Mouse (Mus musculus): Measurements from ENCODE around the gene Cfap73.

Gene Cfap73

DNA sequence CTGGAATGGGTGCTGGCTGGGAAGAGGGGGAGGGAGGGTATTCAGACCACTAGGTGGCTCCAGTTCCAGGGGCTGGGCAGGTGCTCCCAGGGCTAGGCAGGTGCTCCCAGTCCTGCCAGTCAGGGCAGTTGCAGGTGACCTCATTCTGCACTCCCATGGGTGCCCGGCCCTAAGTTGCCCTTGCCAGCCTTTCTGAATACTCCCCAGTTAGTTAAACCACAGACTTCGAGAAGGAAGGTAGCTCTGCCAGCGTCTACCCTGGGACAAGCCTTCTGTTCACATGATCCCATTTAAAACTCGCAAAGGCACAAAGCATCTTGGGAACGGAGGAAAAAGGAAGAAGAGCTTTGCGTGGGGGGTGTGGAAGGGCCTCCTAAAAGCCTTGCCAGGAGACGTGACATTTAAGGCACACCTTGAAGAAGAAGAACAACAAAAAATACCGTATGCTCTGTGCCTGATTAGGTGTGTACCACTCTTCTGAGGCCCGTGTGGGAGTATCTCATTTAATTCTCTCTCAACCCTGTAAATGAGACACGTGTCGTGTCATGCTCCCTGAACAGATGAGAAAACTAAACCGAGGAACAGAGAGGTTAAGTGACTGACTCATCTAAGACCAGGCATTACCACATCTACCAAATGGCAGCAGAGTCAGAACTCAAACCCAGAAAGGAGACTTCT is 13.9 kb upstream of the Cfap73 start:
- no peak for DNase-seq (ENCODE audit: low spot score)

DNA sequence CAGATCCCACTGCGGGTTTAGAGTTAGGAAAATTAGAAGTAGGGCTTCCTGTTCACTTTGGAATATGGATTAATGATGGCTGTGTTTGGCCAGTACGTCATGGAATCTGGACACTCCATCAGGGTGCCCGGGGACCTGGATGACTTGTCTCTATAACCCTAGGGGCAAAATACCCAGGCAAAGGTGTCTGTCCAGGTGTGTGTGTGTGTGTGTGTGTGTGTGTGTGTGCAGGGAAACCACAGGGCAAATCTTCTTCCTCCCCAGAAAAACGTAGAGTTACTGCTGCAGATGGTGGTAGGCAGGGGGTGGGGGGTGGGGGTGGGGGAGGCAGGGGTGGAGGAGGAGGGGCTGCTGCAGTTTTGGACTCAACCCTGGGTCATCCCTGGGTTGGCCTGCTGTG is 13.3 kb upstream of the Cfap73 start:
- DNase-seq (ENCODE audit: low spot score) = no peak

DNA sequence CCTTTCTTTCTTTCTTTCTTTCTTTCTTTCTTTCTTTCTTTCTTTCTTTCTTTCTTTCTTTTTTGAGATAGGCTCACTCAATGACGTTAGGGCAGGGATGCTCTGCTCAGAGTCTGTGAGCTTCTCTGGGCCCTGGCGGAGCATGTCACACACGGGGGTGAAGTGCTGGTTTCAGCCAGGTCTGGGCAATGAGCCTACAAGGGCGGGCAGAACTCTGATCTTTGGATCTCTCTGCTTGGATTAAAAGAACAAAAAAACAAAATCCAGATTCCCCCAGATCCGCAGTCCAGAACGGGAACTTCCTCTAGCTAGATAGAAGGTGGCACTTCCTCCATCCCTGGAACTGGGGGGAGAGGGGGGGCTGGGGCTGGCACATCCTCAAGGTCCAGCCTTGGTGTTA is 11.8 kb upstream of the Cfap73 start:
- DNase-seq (ENCODE audit: low spot score) = no peak

DNA sequence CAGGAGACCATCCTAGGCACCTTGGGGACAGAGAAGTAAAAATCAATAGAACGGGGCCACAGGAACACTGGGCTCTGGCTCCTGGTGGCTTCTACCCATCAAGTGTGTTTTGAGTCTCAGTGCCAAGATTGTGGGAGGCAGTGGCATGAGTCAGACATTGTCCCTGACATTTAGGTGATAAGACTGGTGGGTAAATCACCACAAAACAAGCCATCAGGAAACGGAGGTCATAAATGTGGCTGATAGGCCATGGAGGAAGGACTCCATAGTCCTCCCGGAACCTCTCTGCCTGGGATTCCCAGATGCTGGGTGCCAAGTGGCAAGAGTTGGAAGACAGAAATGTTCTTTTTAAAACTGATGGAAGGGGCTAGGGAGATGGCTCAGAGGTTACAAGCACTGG is 10.2 kb upstream of the Cfap73 start:
- DNase-seq (ENCODE audit: low spot score) = no peak

DNA sequence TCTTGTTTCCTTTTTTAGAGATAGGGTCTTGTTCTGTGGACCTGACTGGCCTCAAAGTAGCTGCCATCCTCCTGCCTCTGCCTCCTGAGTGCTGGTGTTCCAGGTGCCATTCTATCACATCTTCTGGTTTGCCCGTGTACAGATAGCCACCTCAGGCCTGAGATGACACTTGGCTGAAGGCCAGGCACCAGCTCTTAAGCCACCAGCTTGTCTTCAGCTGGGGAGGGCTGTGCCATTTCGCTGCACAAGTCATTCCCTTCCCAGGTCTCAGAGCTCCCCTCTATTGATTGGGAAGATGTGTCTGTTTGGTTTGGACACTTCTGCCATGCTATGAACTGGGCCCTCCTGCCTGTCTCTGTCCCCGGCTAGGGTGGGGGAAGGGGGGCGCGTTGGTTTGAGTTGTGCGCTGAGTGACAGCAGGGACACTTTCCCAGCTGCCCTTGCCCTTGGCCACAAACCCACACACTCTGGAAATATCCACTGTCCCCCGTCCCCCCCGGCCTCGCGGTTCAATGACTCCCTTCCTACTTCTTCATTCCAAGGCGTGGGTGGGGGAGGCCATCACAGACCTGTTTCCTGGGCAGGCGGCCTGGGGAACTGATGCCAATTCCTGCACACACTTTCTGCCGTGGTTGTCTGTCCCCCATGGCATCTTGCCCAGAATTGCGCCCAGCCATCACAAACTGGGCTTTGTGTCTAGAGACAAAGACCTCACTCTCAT is 9.5 kb upstream of the Cfap73 start:
- DNase-seq (ENCODE audit: low spot score) = no peak

DNA sequence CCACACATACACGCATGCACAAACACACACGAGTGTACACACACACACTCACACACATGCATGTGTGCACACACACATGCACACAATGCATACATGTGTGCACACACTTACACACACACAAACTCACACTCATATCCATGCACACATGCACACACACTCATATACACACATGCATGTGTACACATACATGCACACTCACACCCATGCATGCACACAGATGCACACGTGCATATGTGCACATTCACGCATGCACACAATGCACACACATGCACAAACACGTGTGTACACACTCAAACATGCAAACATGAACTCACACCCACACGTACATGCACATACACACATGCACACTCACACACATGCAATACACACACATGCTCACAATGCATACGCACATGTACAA is 6.1 kb upstream of the Cfap73 start:
- no peak for DNase-seq (ENCODE audit: low spot score)

DNA sequence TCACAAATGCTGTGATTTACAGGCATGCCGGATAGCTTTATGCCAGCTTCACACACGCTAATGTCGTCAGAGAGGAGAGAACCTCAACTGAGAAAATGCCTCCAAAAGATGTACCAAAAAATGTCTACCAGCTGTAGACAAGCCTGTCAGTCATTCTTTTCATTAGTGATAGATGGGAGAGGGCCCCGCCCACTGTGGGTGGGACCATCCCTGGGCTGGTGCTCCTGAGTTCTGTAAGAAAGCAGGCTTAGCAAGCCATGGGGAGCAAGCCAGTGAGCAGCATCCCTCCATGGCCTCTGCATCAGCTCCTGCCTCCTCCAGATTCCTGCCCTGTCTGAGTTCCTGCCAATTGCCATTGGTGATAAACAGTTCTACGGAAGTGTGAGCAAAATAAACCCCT is 1.6 kb upstream of the Cfap73 start:
- no peak for DNase-seq (ENCODE audit: low spot score)

DNA sequence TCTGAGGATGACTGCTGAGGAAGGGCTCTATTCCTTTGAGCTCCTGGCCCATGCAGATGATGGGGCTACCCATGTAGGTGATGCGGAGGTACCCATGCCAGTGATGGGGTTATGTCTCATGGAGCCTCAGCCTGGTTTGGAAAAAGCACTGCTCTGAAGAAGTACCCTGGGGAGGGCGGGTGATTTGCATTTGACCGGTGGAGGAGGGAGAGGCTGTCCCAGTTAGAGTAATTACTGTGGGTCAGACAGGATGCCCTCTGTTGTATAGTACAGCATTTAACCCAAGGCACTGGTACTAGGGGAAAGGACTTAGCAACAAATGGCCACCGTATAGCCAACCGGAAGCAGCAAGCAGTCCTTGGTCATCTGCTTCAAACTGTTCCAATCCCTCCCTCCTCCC is 825 bp upstream of the Cfap73 start:
- no peak for DNase-seq (ENCODE audit: low spot score)

DNA sequence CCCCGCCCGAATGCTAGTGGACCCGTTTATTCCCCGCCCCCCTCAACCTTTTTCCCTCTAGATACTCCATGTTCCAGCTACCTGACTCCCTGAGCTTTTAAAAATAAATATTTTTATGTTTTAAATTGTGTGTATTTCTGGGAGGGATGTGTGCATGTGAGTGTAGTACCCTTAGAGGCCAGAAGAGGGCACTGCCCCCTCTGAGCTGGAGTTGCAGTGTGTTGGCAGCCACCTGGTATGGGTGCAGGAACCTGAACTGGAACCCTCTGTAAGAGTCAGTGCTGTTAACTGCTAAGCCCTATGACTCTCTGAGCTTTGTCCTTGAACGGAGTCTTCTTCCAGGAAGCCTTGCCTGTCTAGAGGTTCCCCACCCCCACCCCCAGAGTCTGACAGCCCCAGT is 2.1 kb downstream of the Cfap73 start:
- DNase-seq (ENCODE audit: low spot score) = no peak

DNA sequence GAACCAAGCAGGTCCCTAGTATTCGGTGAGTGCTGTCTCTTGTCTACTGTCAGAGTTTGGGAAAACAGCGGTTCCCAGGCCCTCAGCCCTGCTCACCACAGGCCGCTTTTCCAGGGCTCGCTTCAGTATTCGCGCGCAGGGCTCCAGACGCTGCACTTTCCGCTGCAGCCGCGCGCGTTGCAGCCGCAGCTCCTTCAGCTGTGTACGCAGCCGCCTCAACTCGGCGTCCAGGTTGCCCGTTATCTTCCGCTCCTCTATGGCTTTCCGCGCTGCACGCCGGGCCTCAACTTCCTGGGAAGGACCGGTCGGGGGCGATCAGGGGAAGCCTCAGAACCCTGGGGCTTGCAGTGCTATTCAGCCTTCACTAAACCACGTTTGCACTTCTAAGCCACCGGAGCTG is 2.9 kb downstream of the Cfap73 start:
- no peak for DNase-seq (ENCODE audit: low spot score)

DNA sequence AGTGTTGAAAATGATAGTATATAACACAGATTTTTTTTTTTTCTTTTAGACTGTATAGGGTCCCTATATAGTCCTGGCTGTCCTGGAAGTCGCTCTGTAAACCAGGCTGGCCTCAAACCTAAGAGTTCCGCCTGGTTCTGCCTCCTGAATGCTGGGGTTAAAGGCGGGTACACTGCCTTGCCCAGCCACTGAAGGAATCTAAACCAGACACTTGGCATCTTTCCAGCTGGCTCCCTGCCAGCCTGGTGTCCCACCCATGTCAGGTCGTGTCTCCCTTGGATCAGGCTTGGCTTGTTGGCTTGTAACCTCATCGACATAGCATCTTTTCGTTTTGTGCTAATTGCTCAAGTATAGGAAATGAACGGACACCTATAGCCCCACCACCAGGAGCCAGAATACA is 5.4 kb downstream of the Cfap73 start:
- DNase-seq (ENCODE audit: low spot score) = no peak

DNA sequence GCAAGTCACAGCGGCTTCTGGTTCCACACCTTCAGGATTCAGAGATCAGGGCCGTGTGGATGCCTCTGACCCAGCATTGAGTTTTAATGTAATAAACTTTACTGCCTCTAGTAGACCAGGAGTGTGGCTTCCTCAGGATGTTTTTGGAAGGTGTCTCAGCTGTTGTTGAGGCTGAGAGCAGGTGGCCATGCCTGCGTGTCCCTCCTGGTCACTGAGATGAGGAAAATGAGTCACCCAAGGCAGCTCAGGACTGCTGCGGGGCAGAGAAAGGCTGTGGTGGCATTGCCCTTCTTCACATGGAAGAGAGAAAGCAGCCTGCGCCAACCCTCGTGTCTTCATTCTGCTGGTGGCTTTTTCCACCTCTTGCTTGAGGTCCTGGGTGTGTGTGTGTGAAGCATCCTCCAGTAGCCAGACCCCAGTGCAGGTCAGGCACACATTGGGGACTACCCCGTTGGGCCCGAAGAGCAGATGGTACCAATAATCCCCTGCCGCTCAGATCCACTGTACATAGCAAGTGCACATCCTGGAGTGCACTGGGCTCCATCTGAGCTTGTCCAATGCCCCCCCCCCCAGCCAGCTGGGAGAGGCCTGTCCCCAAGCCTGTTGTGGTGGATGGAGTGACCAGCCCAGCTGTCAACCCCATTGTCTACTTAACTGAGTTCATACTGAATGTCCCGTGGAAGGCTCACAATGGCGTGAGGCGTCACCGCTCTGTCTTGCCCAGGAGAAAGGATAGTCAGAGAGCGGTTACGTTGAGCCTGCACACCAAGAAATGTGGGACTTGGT is 6.3 kb downstream of the Cfap73 start:
- no peak for DNase-seq (ENCODE audit: low spot score)

DNA sequence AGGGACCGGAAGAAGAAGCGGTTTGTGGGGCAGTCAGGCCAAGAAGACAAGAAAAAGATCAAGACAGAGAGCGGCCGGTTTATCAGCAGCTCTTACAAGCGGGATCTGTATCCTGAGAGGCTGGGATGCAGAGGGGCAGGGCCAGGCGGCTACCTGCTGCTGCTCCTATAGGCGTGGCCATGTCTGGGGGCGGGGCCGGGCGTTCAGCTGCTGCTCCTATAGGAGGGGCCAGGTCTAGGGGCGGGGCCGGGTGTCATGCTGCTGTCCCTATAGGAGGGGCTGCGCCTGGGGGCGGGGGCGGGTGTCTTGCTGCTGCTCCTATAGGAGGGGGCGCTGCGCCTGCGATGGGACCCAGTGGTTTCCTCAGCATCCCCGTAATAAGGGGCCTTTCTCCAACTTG is 7.6 kb downstream of the Cfap73 start:
- no peak for DNase-seq (ENCODE audit: low spot score)

DNA sequence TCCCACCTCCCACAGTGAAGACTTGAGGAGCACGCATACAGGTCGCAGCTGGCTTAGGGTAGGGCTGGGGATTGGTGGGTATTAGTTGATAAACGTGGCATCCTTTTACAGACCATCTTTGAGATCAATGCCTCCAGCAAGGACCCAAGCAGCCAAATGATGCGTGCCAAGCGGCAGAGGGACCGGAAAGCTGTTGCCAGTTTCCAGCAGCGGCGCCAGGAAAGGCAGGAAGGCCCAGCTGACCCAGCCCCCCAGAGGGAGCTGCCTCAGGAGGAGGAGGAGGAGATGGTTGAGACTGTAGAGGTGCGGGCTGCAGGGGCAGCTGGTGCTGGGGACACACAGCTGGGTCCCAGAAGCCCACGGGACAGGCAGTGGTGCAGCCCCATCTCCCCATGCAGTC is 9.6 kb downstream of the Cfap73 start:
- no peak for DNase-seq (ENCODE audit: low spot score)

DNA sequence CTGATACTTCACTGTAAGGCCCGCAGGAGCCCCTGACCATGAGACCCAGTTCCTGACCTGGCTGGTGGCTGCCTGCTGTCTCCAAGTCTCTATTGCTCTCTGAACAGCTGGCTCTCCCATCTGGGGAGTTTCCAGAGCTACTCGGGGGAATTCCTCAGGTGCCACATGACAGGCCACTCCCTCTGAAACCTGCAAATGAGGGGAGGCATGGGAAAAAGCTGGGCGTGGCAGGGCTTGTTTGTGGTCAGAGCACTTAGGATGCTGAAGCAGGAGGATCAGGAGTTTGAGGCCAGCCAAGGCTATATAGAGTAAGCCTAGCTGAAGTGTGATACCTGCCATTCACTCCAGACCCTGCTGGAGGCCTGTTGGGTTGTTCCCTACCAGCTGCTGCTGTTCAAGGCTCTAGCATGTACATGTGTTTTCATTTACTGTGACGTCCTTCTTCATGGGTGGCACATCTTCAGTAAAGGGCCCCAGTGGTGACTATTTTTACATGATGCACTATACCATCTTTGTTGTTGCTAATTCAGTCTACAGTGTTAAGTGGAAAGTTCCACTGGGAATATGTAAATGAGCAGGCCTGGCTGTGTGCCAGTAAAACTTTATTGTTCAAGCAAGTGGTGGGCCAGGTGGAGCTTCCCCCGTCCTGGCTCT is 11.7 kb downstream of the Cfap73 start:
- DNase-seq (ENCODE audit: low spot score) = no peak

DNA sequence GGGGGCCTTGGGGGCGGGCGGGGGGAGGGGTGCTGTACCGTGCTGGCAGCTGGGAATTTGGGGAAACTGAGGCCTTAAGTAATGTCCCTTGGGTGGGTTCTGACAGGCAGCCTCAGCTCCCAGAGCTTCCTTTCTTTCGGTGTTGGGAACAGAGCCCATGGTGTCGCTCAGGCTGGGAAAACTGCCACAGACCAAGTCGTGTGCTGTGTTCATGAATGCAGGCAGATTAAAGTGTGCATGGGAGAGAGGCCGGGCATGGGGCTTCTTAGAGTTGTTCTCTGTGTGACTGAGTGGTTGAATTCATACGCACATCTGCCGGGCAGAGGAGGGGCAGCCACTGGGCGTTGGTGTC is 12.2 kb downstream of the Cfap73 start:
- DNase-seq (ENCODE audit: low spot score) = no peak

DNA sequence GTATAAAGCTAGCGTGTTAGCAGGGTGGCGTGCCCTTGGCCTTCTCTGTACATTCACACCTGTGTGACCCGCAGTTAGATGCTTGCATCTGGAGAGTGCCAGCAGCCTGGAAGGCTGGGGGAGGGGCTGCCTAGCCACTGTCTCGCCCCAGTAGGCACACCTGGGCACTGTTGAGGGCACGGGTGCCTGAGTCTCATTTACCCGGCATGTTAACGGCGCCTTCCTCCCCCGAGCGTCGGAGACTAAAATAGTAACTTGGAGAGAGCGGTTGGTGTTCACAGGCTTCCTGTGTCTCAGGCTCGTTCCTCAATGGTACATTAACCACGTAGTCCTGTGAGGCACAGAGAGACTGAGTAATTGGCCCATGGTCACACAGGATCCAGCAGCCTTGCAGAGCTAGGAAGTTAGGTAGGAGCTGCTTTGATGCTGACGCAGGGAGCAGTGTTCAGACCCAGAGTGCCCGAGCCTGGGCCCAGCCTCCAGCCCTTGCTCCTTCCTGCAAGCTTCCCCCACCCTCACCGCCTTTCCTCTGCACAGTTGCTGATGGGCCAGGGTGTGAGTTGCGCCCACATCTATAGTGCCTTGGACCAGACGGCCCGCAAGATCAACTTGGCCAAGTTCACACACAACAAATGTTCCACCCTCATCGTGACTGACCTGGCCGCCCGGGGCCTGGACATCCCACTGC is 12.8 kb downstream of the Cfap73 start:
- no peak for DNase-seq (ENCODE audit: low spot score)

DNA sequence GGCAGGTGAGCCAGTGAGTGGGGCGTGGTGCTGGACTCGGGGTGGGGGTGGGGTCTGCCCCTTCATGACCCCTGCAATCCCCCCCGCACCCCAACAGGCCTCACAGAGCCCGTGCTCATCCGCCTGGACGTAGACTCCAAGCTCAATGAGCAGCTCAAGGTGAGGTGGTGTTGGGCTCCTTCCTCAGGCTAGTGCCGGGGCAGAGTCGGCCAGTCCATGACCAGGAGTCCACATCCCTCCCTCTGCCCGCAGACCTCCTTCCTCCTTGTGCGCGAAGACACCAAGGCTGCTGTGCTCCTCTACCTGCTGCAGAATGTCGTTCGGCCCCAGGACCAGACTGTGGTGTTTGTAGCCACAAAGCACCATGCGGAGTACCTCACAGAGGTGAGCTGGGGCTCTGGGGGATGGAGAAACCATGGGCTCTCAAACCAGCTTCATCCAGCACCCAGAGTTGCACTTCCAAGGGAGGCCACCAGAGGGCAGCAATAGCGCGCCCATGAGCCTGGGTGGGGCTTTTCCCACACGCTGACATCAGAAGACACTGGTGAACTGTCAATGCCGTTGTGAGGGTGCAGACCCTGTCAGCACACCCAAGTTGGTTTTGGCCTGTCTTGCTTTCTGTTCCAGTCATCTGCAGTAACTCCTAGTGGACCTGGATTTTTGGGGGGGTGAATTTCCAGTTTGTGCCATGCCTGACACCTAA is 13.5 kb downstream of the Cfap73 start:
- DNase-seq (ENCODE audit: low spot score) = peak; percentile 73

DNA sequence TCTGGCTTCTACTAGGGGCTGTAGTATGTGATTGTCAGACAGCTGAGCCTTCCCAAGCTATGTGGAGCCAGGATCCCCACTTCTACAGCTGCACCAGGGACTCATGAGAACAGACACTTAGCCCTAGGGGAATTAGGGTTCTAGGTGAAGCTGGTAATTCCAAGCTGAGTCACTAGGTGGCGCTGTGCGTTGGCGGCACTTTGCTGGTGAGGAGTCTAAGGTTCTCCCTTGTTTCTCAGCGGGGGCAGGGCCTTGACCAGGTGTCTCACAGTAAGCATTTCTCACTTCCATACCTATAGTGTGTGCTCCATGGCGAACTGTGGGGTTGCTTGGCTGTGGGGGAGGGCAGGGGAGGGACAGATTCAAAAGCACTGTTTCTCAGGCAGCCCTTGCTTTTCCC is 14.8 kb downstream of the Cfap73 start:
- DNase-seq (ENCODE audit: low spot score) = no peak

DNA sequence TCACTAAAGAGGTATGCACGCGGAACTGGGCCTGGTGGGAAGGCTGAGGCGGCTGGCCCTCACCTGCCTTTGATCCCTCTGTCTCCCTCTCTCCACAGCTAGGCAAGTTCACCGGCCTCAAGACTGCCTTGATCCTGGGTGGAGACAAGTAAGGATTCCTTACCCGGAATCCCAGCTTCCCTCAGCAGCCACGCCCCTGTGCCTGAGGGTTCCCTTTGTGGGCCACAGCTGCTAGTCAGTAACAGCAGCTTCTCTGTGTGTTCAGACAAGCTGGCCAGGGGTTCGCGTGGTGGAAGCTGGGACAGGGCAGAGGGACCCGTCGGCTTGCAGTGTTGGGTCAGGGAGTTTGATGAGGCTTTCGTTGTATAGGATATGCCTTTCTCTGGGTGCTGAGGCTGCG is 15.3 kb downstream of the Cfap73 start:
- DNase-seq (ENCODE audit: low spot score) = no peak

DNA sequence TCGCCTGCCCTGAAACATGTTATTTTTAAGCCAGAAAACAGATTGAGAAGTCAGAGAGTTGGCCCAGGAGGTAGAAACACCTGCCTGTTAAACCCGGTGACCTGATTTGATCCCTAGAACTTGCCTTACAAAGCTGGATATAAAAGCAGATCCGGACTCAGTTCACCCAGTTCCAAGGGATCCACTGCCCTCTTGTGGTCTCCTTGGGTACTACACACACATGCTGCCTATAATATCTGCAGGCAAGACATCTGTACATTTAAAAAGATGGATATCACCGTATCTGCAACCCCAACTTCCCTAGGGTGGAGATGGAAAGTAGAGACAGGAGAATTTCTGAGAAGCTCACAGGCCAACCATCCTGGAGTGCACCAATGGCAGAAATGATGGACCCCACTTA is 18.1 kb downstream of the Cfap73 start:
- DNase-seq (ENCODE audit: low spot score) = no peak
